Mouse (Mus musculus): Measurements from ENCODE around the gene Pkm. TPM values are rescaled to one million over a fixed set of nuclear protein-coding genes. Genes with fewer than 3 reads are reported as not detected.
A peak's percentile ranks its signal among the peaks of the same experiment; 100 is the strongest.

Gene Pkm
- polyA plus RNA-seq, 1 experiment from 2014 or later, result 1,555 TPM

- Histone ChIP-seq H3K27me3 (ENCODE audit: control insufficient read depth, insufficient read depth, low read length) (no peaks in the 10 kb centered on the region), H3K36me3 (ENCODE audit: control insufficient read depth, insufficient read depth, low read length) (peaks cover 18% of the 10 kb centered on the region), H3K4me1 (ENCODE audit: control insufficient read depth, insufficient read depth, low read length) (peaks cover 61% of the 10 kb centered on the region), H3K4me3 (ENCODE audit: low read depth, low read length) (peak overlapping the region; percentile 95), H3K9me3 (replicated peaks; ENCODE audit: control insufficient read depth, low read length) (no peaks in the 10 kb centered on the region), H3K9ac (ENCODE audit: low read depth, low read length) (peak overlapping the region; percentile 61; the same call in 1 of the 2 replicates), H3K4me2 (peak overlapping the region; percentile 76), H3K27ac (ENCODE audit: low read depth, low read length) (peak overlapping the region; percentile 98)
- no peak for ATAC-seq (replicated peaks; ENCODE audit: insufficient number of reproducible peaks, low FRiP score, low TSS enrichment)
- WGBS (ENCODE audit: insufficient replicate concordance), result 47% methylated on average over 6 of the region's 6 CpGs
Observed at GRCm38 (mm10) chr9:59661298-59661975, 5.3 kb downstream of the Pkm start.

- Histone ChIP-seq H3K9me3 (replicated peaks; ENCODE audit: control insufficient read depth, low read length) (no peaks in the 10 kb centered on the region), H3K4me3 (ENCODE audit: low read depth, low read length) (no peak overlapping the region), H3K27me3 (ENCODE audit: control insufficient read depth, insufficient read depth, low read length) (no peaks in the 10 kb centered on the region), H3K4me2 (peak overlapping the region; percentile 8), H3K36me3 (ENCODE audit: control insufficient read depth, insufficient read depth, low read length) (peaks cover 35% of the 10 kb centered on the region), H3K4me1 (ENCODE audit: control insufficient read depth, insufficient read depth, low read length) (peaks cover 69% of the 10 kb centered on the region), H3K27ac (ENCODE audit: low read depth, low read length) (peak overlapping the region; percentile 58; the same call in 1 of the 2 replicates), H3K9ac (ENCODE audit: low read depth, low read length) (no peak overlapping the region)
- no peak for ATAC-seq (replicated peaks; ENCODE audit: insufficient number of reproducible peaks, low FRiP score, low TSS enrichment)
- 85% methylated on average over 7 of the region's 7 CpGs for WGBS (ENCODE audit: insufficient replicate concordance)
Observed at GRCm38 (mm10) chr9:59663226-59663625, 7.1 kb downstream of the Pkm start.

- Histone ChIP-seq H3K4me3 (ENCODE audit: low read depth, low read length) (no peak overlapping the region), H3K27me3 (ENCODE audit: control insufficient read depth, insufficient read depth, low read length) (no peaks in the 10 kb centered on the region), H3K27ac (ENCODE audit: low read depth, low read length) (peak overlapping the region; percentile 58), H3K4me1 (ENCODE audit: control insufficient read depth, insufficient read depth, low read length) (peaks cover 65% of the 10 kb centered on the region), H3K9me3 (replicated peaks; ENCODE audit: control insufficient read depth, low read length) (no peaks in the 10 kb centered on the region), H3K9ac (ENCODE audit: low read depth, low read length) (no peak overlapping the region), H3K36me3 (ENCODE audit: control insufficient read depth, insufficient read depth, low read length) (peaks cover 38% of the 10 kb centered on the region), H3K4me2 (peak overlapping the region; percentile 19; the same call in 1 of the 2 replicates)
- WGBS (ENCODE audit: insufficient replicate concordance), result 42% methylated on average over 3 of the region's 3 CpGs
- no peak for ATAC-seq (replicated peaks; ENCODE audit: insufficient number of reproducible peaks, low FRiP score, low TSS enrichment)
Observed at GRCm38 (mm10) chr9:59663957-59664356, 7.8 kb downstream of the Pkm start.

GRCm38 (mm10) chr9:59664664-59665256 is 8.6 kb downstream of the Pkm start:
- H3K4me2 ChIP-seq, result no peak overlapping the region
- H3K4me3 ChIP-seq (ENCODE audit: low read depth, low read length), result no peak overlapping the region
- no peaks in the 10 kb centered on the region for H3K27me3 ChIP-seq (ENCODE audit: control insufficient read depth, insufficient read depth, low read length)
- H3K4me1 ChIP-seq (ENCODE audit: control insufficient read depth, insufficient read depth, low read length), result peaks cover 58% of the 10 kb centered on the region
- H3K27ac ChIP-seq (ENCODE audit: low read depth, low read length), result peak overlapping the region; percentile 58; the same call in 1 of the 2 replicates
- H3K9ac ChIP-seq (ENCODE audit: low read depth, low read length), result no peak overlapping the region
- H3K36me3 ChIP-seq (ENCODE audit: control insufficient read depth, insufficient read depth, low read length), result peaks cover 41% of the 10 kb centered on the region
- H3K9me3 ChIP-seq (replicated peaks; ENCODE audit: control insufficient read depth, low read length), result no peaks in the 10 kb centered on the region
- no peak for ATAC-seq (replicated peaks; ENCODE audit: insufficient number of reproducible peaks, low FRiP score, low TSS enrichment)
- 84% methylated on average over 4 of the region's 4 CpGs for WGBS (ENCODE audit: insufficient replicate concordance)

- peaks cover 46% of the 10 kb centered on the region for H3K4me1 ChIP-seq (ENCODE audit: control insufficient read depth, insufficient read depth, low read length)
- 78% methylated on average over 8 of the region's 8 CpGs for WGBS (ENCODE audit: insufficient replicate concordance)
- H3K27me3 ChIP-seq (ENCODE audit: control insufficient read depth, insufficient read depth, low read length), result no peaks in the 10 kb centered on the region
- H3K36me3 ChIP-seq (ENCODE audit: control insufficient read depth, insufficient read depth, low read length), result peaks cover 52% of the 10 kb centered on the region
- no peaks in the 10 kb centered on the region for H3K9me3 ChIP-seq (replicated peaks; ENCODE audit: control insufficient read depth, low read length)
- no peak overlapping the region for H3K9ac ChIP-seq (ENCODE audit: low read depth, low read length)
- no peak overlapping the region for H3K4me2 ChIP-seq
- no peak overlapping the region; the same call in 1 of the 2 replicates for H3K27ac ChIP-seq (ENCODE audit: low read depth, low read length)
- H3K4me3 ChIP-seq (ENCODE audit: low read depth, low read length), result no peak overlapping the region
- ATAC-seq (replicated peaks; ENCODE audit: insufficient number of reproducible peaks, low FRiP score, low TSS enrichment), result no peak
Observed at GRCm38 (mm10) chr9:59666016-59666415, 9.8 kb downstream of the Pkm start.

GRCm38 (mm10) chr9:59666813-59667212 is 10.6 kb downstream of the Pkm start:
- H3K9me3 ChIP-seq (replicated peaks; ENCODE audit: control insufficient read depth, low read length), result no peaks in the 10 kb centered on the region
- no peak overlapping the region for H3K4me2 ChIP-seq
- H3K36me3 ChIP-seq (ENCODE audit: control insufficient read depth, insufficient read depth, low read length), result peaks cover 56% of the 10 kb centered on the region
- no peak overlapping the region for H3K4me3 ChIP-seq (ENCODE audit: low read depth, low read length)
- peak overlapping the region; percentile 66 for H3K27ac ChIP-seq (ENCODE audit: low read depth, low read length)
- peaks cover 38% of the 10 kb centered on the region for H3K4me1 ChIP-seq (ENCODE audit: control insufficient read depth, insufficient read depth, low read length)
- H3K27me3 ChIP-seq (ENCODE audit: control insufficient read depth, insufficient read depth, low read length), result no peaks in the 10 kb centered on the region
- no peak for ATAC-seq (replicated peaks; ENCODE audit: insufficient number of reproducible peaks, low FRiP score, low TSS enrichment)
- WGBS (ENCODE audit: insufficient replicate concordance), result 55% methylated on average over 1 of the region's 1 CpGs
- H3K9ac ChIP-seq (ENCODE audit: low read depth, low read length), result no peak overlapping the region

- H3K9ac ChIP-seq (ENCODE audit: low read depth, low read length), result no peak overlapping the region
- no peak overlapping the region for H3K4me3 ChIP-seq (ENCODE audit: low read depth, low read length)
- no peak overlapping the region for H3K4me2 ChIP-seq
- H3K4me1 ChIP-seq (ENCODE audit: control insufficient read depth, insufficient read depth, low read length), result peaks cover 33% of the 10 kb centered on the region
- no peaks in the 10 kb centered on the region for H3K9me3 ChIP-seq (replicated peaks; ENCODE audit: control insufficient read depth, low read length)
- peaks cover 57% of the 10 kb centered on the region for H3K36me3 ChIP-seq (ENCODE audit: control insufficient read depth, insufficient read depth, low read length)
- no peaks in the 10 kb centered on the region for H3K27me3 ChIP-seq (ENCODE audit: control insufficient read depth, insufficient read depth, low read length)
- H3K27ac ChIP-seq (ENCODE audit: low read depth, low read length), result peak overlapping the region; percentile 66
- 65% methylated on average over 4 of the region's 4 CpGs for WGBS (ENCODE audit: insufficient replicate concordance)
- no peak for ATAC-seq (replicated peaks; ENCODE audit: insufficient number of reproducible peaks, low FRiP score, low TSS enrichment)
Observed at GRCm38 (mm10) chr9:59667250-59667649, 11.1 kb downstream of the Pkm start.

GRCm38 (mm10) chr9:59667904-59668303 is 11.7 kb downstream of the Pkm start:
- Histone ChIP-seq H3K4me2 (no peak overlapping the region), H3K36me3 (ENCODE audit: control insufficient read depth, insufficient read depth, low read length) (peaks cover 62% of the 10 kb centered on the region), H3K27ac (ENCODE audit: low read depth, low read length) (peak overlapping the region; percentile 50; the same call in 1 of the 2 replicates), H3K4me1 (ENCODE audit: control insufficient read depth, insufficient read depth, low read length) (peaks cover 27% of the 10 kb centered on the region), H3K9me3 (replicated peaks; ENCODE audit: control insufficient read depth, low read length) (no peaks in the 10 kb centered on the region), H3K27me3 (ENCODE audit: control insufficient read depth, insufficient read depth, low read length) (no peaks in the 10 kb centered on the region), H3K9ac (ENCODE audit: low read depth, low read length) (no peak overlapping the region), H3K4me3 (ENCODE audit: low read depth, low read length) (no peak overlapping the region)
- 85% methylated on average over 6 of the region's 6 CpGs for WGBS (ENCODE audit: insufficient replicate concordance)
- no peak for ATAC-seq (replicated peaks; ENCODE audit: insufficient number of reproducible peaks, low FRiP score, low TSS enrichment)

Measured in heart, embryonic 11.5 days (tissue).